In genomic region chr4:134469341-134469796, GRCm38 (mm10) we compare ENCODE assay signal across 8 mouse cellular contexts. TPM values are rescaled to one million over a fixed set of nuclear protein-coding genes. Genes with fewer than 3 reads are reported as not detected.
A peak's percentile ranks its signal among the peaks of the same experiment; 100 is the strongest.
DNase-seq lines count a peak whose midpoint lies in the region; ATAC-seq and TF ChIP-seq lines count a peak whose summit lies in the region.

No protein-coding gene starts in this region.

- peak overlapping the region; percentile 92; the same call in 1 of the 2 replicates for H3K9ac ChIP-seq in heart, embryonic 11.5 days (ENCODE audit: low read depth, low read length)
- peak overlapping the region; percentile 100 for H3K9ac ChIP-seq in forebrain, embryonic 16.5 days (replicated peaks; ENCODE audit: low read depth, low read length)

- DNase-seq in heart, postnatal 25 days (ENCODE audit: low spot score) = no peak
- no peak for DNase-seq in G1E (ENCODE audit: low spot score)
- peak; percentile 61 for DNase-seq in midbrain, embryonic 10.5 days (ENCODE audit: low spot score)
- no peak for DNase-seq in adrenal gland, postnatal 36 days
- no peak for DNase-seq in thymus, postnatal 25 days
- no peak for DNase-seq in frontal cortex, postnatal 14 days (ENCODE audit: low spot score in 2 of 2)

- peak overlapping the region; percentile 74 for H3K4me3 ChIP-seq in heart, embryonic 11.5 days (ENCODE audit: low read depth, low read length)
- H3K4me3 ChIP-seq in G1E (ENCODE audit: low read depth, low read length) = peak overlapping the region; percentile 81
- peak overlapping the region; percentile 98 for H3K4me3 ChIP-seq in forebrain, embryonic 16.5 days (replicated peaks; ENCODE audit: low read length)
- H3K4me3 ChIP-seq in midbrain, embryonic 10.5 days = peak overlapping the region; percentile 96

- H3K9me3 ChIP-seq in heart, embryonic 11.5 days (replicated peaks; ENCODE audit: control insufficient read depth, low read length) = no peaks in the 10 kb centered on the region; the same call in 1 of the 2 replicates
- no peaks in the 10 kb centered on the region for H3K9me3 ChIP-seq in G1E (replicated peaks)
- no peaks in the 10 kb centered on the region for H3K9me3 ChIP-seq in forebrain, embryonic 16.5 days (ENCODE audit: control insufficient read depth, low read length)
- H3K9me3 ChIP-seq in midbrain, embryonic 10.5 days (replicated peaks) = no peaks in the 10 kb centered on the region

- peaks cover 9% of the 10 kb centered on the region; the same call in 1 of the 2 replicates for H3K4me1 ChIP-seq in heart, embryonic 11.5 days (ENCODE audit: control insufficient read depth, insufficient read depth, low read length)
- peaks cover 22% of the 10 kb centered on the region for H3K4me1 ChIP-seq in G1E (ENCODE audit: insufficient read depth, low read depth, low read length)
- peaks cover 49% of the 10 kb centered on the region for H3K4me1 ChIP-seq in forebrain, embryonic 16.5 days (replicated peaks; ENCODE audit: control insufficient read depth, insufficient read depth, low read length)
- H3K4me1 ChIP-seq in midbrain, embryonic 10.5 days = peaks cover 58% of the 10 kb centered on the region

- H3K36me3 ChIP-seq in heart, embryonic 11.5 days (ENCODE audit: control insufficient read depth, insufficient read depth, low read length) = peaks cover 16% of the 10 kb centered on the region
- H3K36me3 ChIP-seq in G1E (replicated peaks) = peaks cover 34% of the 10 kb centered on the region
- peaks cover 25% of the 10 kb centered on the region for H3K36me3 ChIP-seq in forebrain, embryonic 16.5 days (ENCODE audit: control insufficient read depth, insufficient read depth)
- H3K36me3 ChIP-seq in midbrain, embryonic 10.5 days = peaks cover 40% of the 10 kb centered on the region

- H3K27me3 ChIP-seq in heart, embryonic 11.5 days (ENCODE audit: control insufficient read depth, insufficient read depth, low read length) = no peaks in the 10 kb centered on the region
- H3K27me3 ChIP-seq in G1E (ENCODE audit: insufficient read depth, low read length) = peaks cover 22% of the 10 kb centered on the region
- no peaks in the 10 kb centered on the region for H3K27me3 ChIP-seq in forebrain, embryonic 16.5 days (replicated peaks; ENCODE audit: control insufficient read depth, insufficient read depth, low read length)
- peaks cover 15% of the 10 kb centered on the region; the same call in 1 of the 2 replicates for H3K27me3 ChIP-seq in midbrain, embryonic 10.5 days (ENCODE audit: low read depth, poor library complexity, severe bottlenecking)

- 25% methylated on average over 6 of the region's 6 CpGs for WGBS in heart, embryonic 11.5 days (ENCODE audit: insufficient replicate concordance)
- under 1% methylated on average over 6 of the region's 6 CpGs for WGBS in forebrain, embryonic 16.5 days
- WGBS in midbrain, embryonic 10.5 days = 14% methylated on average over 6 of the region's 6 CpGs

- peak overlapping the region; percentile 99 for H3K4me2 ChIP-seq in heart, embryonic 11.5 days
- H3K4me2 ChIP-seq in forebrain, embryonic 16.5 days (ENCODE audit: low read length) = peak overlapping the region; percentile 89

- ATAC-seq in heart, embryonic 11.5 days (replicated peaks; ENCODE audit: insufficient number of reproducible peaks, low FRiP score, low TSS enrichment) = no peak
- no peak for ATAC-seq in G1E (ENCODE audit: extremely low read depth, insufficient number of reproducible peaks, low FRiP score, poor library complexity, severe bottlenecking)
- ATAC-seq in forebrain, embryonic 16.5 days = peak; percentile 9

- no peak for TF ChIP-seq CTCF in G1E (IDR thresholded peaks at IDR 0.05; ENCODE audit: low read depth, low read length)

- intact Hi-C loops in heart, postnatal 25 days (cut with DNase I) = loop anchor here (2.0 kb wide), 1 partner anchor 73 kb away; the partner anchor contains the start of gene Pafah2

- 0 out of 2 replicates have a peak overlapping the region, but pooled peaks have one; percentile 89 for H3K27ac ChIP-seq in heart, embryonic 11.5 days (ENCODE audit: low read depth, low read length)
- H3K27ac ChIP-seq in forebrain, embryonic 16.5 days (ENCODE audit: low read length) = peak overlapping the region; percentile 100
- H3K27ac ChIP-seq in midbrain, embryonic 10.5 days (replicated peaks) = peak overlapping the region; percentile 100

RNA-seq across cellular contexts. Expression of gene Stmn1, which starts 1.2 kb away (rescaled TPM):
- polyA plus RNA-seq in heart, embryonic 11.5 days (2014; fragmentation: Nextera tagmentation; extraction: Ambion mirVana) = 962 and 991 TPM in 2 replicates
- 10 to 100 TPM; 24.5 to 26.4 TPM for total RNA-seq in heart, postnatal 25 days (2021)
- total RNA-seq in G1E (2014; fragmentation: Nextera tagmentation) = 171 and 196 TPM in 2 replicates
- total RNA-seq in G1E (2017) = 804 and 935 TPM in 2 replicates
- polyA plus RNA-seq in G1E (2012) = 93.2 and 179 TPM in 2 replicates
- polyA plus RNA-seq in forebrain, embryonic 16.5 days (2015; fragmentation: Nextera tagmentation; extraction: Ambion mirVana) = 7,901 and 8,250 TPM in 2 replicates
- 2,607 and 3,209 TPM in 2 replicates for polyA plus RNA-seq in midbrain, embryonic 10.5 days (2016; fragmentation: Nextera tagmentation; extraction: Ambion mirVana)
- total RNA-seq in adrenal gland, postnatal 36 days (2021) = 10 to 100 TPM; 46.2 to 53.5 TPM

RNA-seq across cellular contexts. Expression of gene Paqr7, which starts 27.1 kb away (rescaled TPM):
- 4.2 and 4.8 TPM in 2 replicates for polyA plus RNA-seq in heart, embryonic 11.5 days (2014; fragmentation: Nextera tagmentation; extraction: Ambion mirVana)
- 10 to 100 TPM; 16.9 to 17.4 TPM for total RNA-seq in heart, postnatal 25 days (2021)
- total RNA-seq in G1E (2014; fragmentation: Nextera tagmentation) (6.0 and 10.3 TPM in 2 replicates), G1E (2017) (7.0 and 9.2 TPM in 2 replicates)
- polyA plus RNA-seq in G1E (2012) = 13.1 and 14.8 TPM in 2 replicates
- polyA plus RNA-seq in forebrain, embryonic 16.5 days (2015; fragmentation: Nextera tagmentation; extraction: Ambion mirVana) = 14.4 and 14.7 TPM in 2 replicates
- polyA plus RNA-seq in midbrain, embryonic 10.5 days (2016; fragmentation: Nextera tagmentation; extraction: Ambion mirVana) = 3.5 and 3.6 TPM in 2 replicates
- total RNA-seq in adrenal gland, postnatal 36 days (2021) = 10 to 100 TPM; 38.7 to 56.9 TPM

RNA-seq across cellular contexts. Expression of gene Aunip, which starts 41.4 kb away (rescaled TPM):
- polyA plus RNA-seq in heart, embryonic 11.5 days (2014; fragmentation: Nextera tagmentation; extraction: Ambion mirVana) = 5.6 and 6.6 TPM in 2 replicates
- total RNA-seq in heart, postnatal 25 days (2021) = under 1 TPM; 0.34 to 0.47 TPM
- 8.5 and 12.1 TPM in 2 replicates for total RNA-seq in G1E (2014; fragmentation: Nextera tagmentation)
- 18.7 and 20.2 TPM in 2 replicates for total RNA-seq in G1E (2017)
- 7.1 and 8.1 TPM in 2 replicates for polyA plus RNA-seq in G1E (2012)
- polyA plus RNA-seq in forebrain, embryonic 16.5 days (2015; fragmentation: Nextera tagmentation; extraction: Ambion mirVana) = 4.2 and 4.4 TPM in 2 replicates
- 25.5 and 28.6 TPM in 2 replicates for polyA plus RNA-seq in midbrain, embryonic 10.5 days (2016; fragmentation: Nextera tagmentation; extraction: Ambion mirVana)
- 1 to 10 TPM; 1.7 to 2.5 TPM for total RNA-seq in adrenal gland, postnatal 36 days (2021)
